Mouse (Mus musculus) cortical plate, adult 2 months (tissue): ENCODE results near the gene Tmem123. TPM values are rescaled to one million over a fixed set of nuclear protein-coding genes. Genes with fewer than 3 reads are reported as not detected.

ENCODE experiments used
- H3K27ac ChIP-seq: fragments of 200-500 bp; 2 replicates; pipeline ENCODE4 v1.5.1; 2012; ENCODE audit warnings: low read length, control low read depth, inconsistent platforms; ENCODE audit not compliant: insufficient read depth
- H3K4me1 ChIP-seq: fragments of 200-500 bp; 2 replicates; pipeline ENCODE4 v1.6.1; 2011; ENCODE audit warnings: low read length; ENCODE audit not compliant: control insufficient read depth, insufficient read depth
- H3K4me3 ChIP-seq: fragments of 200-500 bp; 2 replicates; pipeline ENCODE4 v1.5.1; 2011; ENCODE audit warnings: mild to moderate bottlenecking, low read length, control low read depth; ENCODE audit not compliant: insufficient read depth
- CTCF ChIP-seq: fragments of 200-500 bp; IDR thresholded peaks from 2 replicates; pipeline ENCODE4 v1.5.1; 2011; ENCODE audit warnings: mild to moderate bottlenecking, control low read depth, low read length; ENCODE audit not compliant: insufficient read depth; ENCODE audit errors: extremely low read depth
- POLR2A ChIP-seq: fragments of 200-500 bp; IDR thresholded peaks from 2 replicates; pipeline ENCODE4 v1.6.1; 2011; ENCODE audit warnings: mild to moderate bottlenecking, low read length, control low read depth; ENCODE audit not compliant: insufficient read depth; ENCODE audit errors: extremely low read depth
- polyA plus RNA-seq: library from polyadenylated mRNA; depleted of rRNA; stranded (reverse); fragments of >200 nt; gene quantifications from 2 replicates; pipeline ENCODE4 v1.2.3, GENCODE M21; 2012

The Tmem123 gene
- polyA plus RNA-seq, 1 experiment, result 18.1 TPM

- H3K4me3 ChIP-seq, result no peak overlapping the region
- H3K27ac ChIP-seq, result no peak overlapping the region
- H3K4me1 ChIP-seq, result no peaks in the 10 kb centered on the region
- TF ChIP-seq POLR2A (no peak), CTCF (no peak)
Observed at GRCm38 (mm10) chr9:7761906-7762455, 1.9 kb upstream of the Tmem123 start.

- H3K4me1 ChIP-seq, result no peaks in the 10 kb centered on the region
Observed at GRCm38 (mm10) chr9:7762741-7763140, 1.1 kb upstream of the Tmem123 start.

GRCm38 (mm10) chr9:7764463-7764871 is 626 bp downstream of the Tmem123 start:
- H3K4me3 ChIP-seq, result peak overlapping the region; percentile 53
- H3K27ac ChIP-seq, result peak overlapping the region; percentile 75

More at GRCm38 (mm10) chr9:7762741-7763140, 1.1 kb upstream of the Tmem123 start:
- TF ChIP-seq CTCF (no peak), POLR2A (no peak)
- H3K4me3 ChIP-seq, result no peak overlapping the region
- H3K27ac ChIP-seq, result no peak overlapping the region

GRCm38 (mm10) chr9:7765236-7765635 is 1.4 kb downstream of the Tmem123 start:
- H3K4me3 ChIP-seq, result no peak overlapping the region
- TF ChIP-seq CTCF (no peak), POLR2A (no peak)
- H3K4me1 ChIP-seq, result no peaks in the 10 kb centered on the region; the same call in 1 of the 2 replicates
- H3K27ac ChIP-seq, result no peak overlapping the region

More at GRCm38 (mm10) chr9:7764463-7764871, 626 bp downstream of the Tmem123 start:
- H3K4me1 ChIP-seq, result no peaks in the 10 kb centered on the region
- TF ChIP-seq CTCF, result no peak
- TF ChIP-seq POLR2A, result no peak

- TF ChIP-seq CTCF (no peak), POLR2A (no peak)
- Histone ChIP-seq H3K4me3 (no peak overlapping the region), H3K4me1 (no peaks in the 10 kb centered on the region; the same call in 1 of the 2 replicates), H3K27ac (no peak overlapping the region)
Observed at GRCm38 (mm10) chr9:7766582-7766981, 2.7 kb downstream of the Tmem123 start.

GRCm38 (mm10) chr9:7767526-7767925 is 3.7 kb downstream of the Tmem123 start:
- H3K27ac ChIP-seq, result no peak overlapping the region; the same call in none of the 2 replicates

GRCm38 (mm10) chr9:7769081-7769480 is 5.2 kb downstream of the Tmem123 start:
- Histone ChIP-seq H3K4me1 (no peaks in the 10 kb centered on the region; the same call in 1 of the 2 replicates), H3K4me3 (no peak overlapping the region), H3K27ac (no peak overlapping the region)
- no peak for TF ChIP-seq CTCF
- no peak for TF ChIP-seq POLR2A

More at GRCm38 (mm10) chr9:7767526-7767925, 3.7 kb downstream of the Tmem123 start:
- no peaks in the 10 kb centered on the region; the same call in 1 of the 2 replicates for H3K4me1 ChIP-seq
- TF ChIP-seq CTCF, result no peak
- no peak for TF ChIP-seq POLR2A
- H3K4me3 ChIP-seq, result no peak overlapping the region

- no peak overlapping the region for H3K27ac ChIP-seq
Observed at GRCm38 (mm10) chr9:7769491-7769890, 5.7 kb downstream of the Tmem123 start.

GRCm38 (mm10) chr9:7772361-7772760 is 8.5 kb downstream of the Tmem123 start:
- TF ChIP-seq POLR2A (no peak), CTCF (no peak)
- Histone ChIP-seq H3K4me3 (no peak overlapping the region), H3K4me1 (no peaks in the 10 kb centered on the region; the same call in 1 of the 2 replicates), H3K27ac (no peak overlapping the region)

More at GRCm38 (mm10) chr9:7769491-7769890, 5.7 kb downstream of the Tmem123 start:
- Histone ChIP-seq H3K4me3 (no peak overlapping the region), H3K4me1 (no peaks in the 10 kb centered on the region; the same call in 1 of the 2 replicates)
- TF ChIP-seq POLR2A, result no peak
- no peak for TF ChIP-seq CTCF
